Mouse (Mus musculus) forebrain, embryonic 13.5 days (tissue): ENCODE measurements around the gene Vmn2r38. TPM values are rescaled to one million over a fixed set of nuclear protein-coding genes. Genes with fewer than 3 reads are reported as not detected.
"Not testable (repeated sequence)": the region's sequence is repeated elsewhere in the genome, so short reads cannot be mapped to it uniquely, and the experiment has no call there.

Experiments used
- ATAC-seq: fragments of 200-750 bp; cut with Nextera tagmentation; 2 replicates; pipeline ENCODE4 v1.8.0; 2017
- H3K27ac ChIP-seq: fragments of 300-500 bp; sonication (generic); 2 replicates; pipeline ENCODE4 v1.5.1; 2015; ENCODE audit warnings: inconsistent platforms, mild to moderate bottlenecking, moderate library complexity
- H3K27me3 ChIP-seq: fragments of 300-500 bp; sonication (generic); 2 replicates; pipeline ENCODE4 v1.6.1; 2015; ENCODE audit warnings: mild to moderate bottlenecking, inconsistent platforms
- H3K36me3 ChIP-seq: fragments of 300-500 bp; sonication (generic); 2 replicates; pipeline ENCODE4 v1.6.1; 2015; ENCODE audit warnings: mild to moderate bottlenecking, inconsistent platforms; ENCODE audit not compliant: poor library complexity, severe bottlenecking
- H3K4me1 ChIP-seq: fragments of 300-500 bp; sonication (generic); 2 replicates; pipeline ENCODE4 v1.6.1; 2015; ENCODE audit warnings: inconsistent platforms
- H3K4me2 ChIP-seq: fragments of 300-500 bp; sonication (generic); 2 replicates; pipeline ENCODE4 v1.6.1; 2015; ENCODE audit warnings: inconsistent platforms, mild to moderate bottlenecking, moderate library complexity
- H3K4me3 ChIP-seq: fragments of 300-500 bp; sonication (generic); 2 replicates; pipeline ENCODE4 v1.5.1; 2015; ENCODE audit warnings: mild to moderate bottlenecking, inconsistent platforms
- H3K9ac ChIP-seq: fragments of 300-500 bp; sonication (generic); 2 replicates; pipeline ENCODE4 v1.6.1; 2015; ENCODE audit warnings: mild to moderate bottlenecking, inconsistent platforms
- H3K9me3 ChIP-seq: fragments of 300-500 bp; sonication (generic); replicated peaks from 2 replicates; pipeline ENCODE4 v1.6.1; 2016; ENCODE audit warnings: inconsistent platforms
- WGBS: fragments of 180-500 bp; shearing (Covaris S2); methylation state at CpG from one replicate; pipeline ENCODE4 v1.1.7; 2015; 5-methylcytosine and 5-hydroxymethylcytosine counted together
- polyA plus RNA-seq: library from polyadenylated mRNA; unstranded; fragments of >200 nt; fragmentation: Nextera tagmentation; extraction: Ambion mirVana; gene quantifications from 2 replicates; pipeline ENCODE4 v1.2.1, GENCODE M21; 2015

The Vmn2r38 gene
- polyA plus RNA-seq, result not detected in 2 replicates

DNA sequence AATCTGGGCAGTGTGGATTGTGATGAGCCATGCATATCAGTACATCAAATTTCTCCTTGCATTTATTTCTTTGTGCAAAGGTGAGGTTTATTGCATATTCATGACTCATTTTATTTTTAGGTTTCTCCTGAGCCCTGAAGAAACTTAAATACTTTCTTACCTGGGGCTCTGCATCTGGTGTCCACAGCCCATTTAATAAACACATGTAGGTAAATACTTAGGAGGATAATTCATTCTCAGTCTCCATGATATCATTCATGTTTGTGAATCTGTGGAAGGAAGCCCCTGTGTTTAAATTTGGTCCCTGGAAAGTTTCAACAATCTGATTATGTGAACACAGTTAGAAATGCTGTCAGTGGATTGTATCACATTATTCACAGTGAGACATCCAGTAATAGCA lies at the start of gene Vmn2r38:
Gene Vmn2r38 (minus strand): TSS at position 101 of the 400 bp plus-strand sequence.
- not testable (repeated sequence) for ATAC-seq, H3K9me3 ChIP-seq, H3K27ac ChIP-seq, H3K4me2 ChIP-seq, H3K4me1 ChIP-seq, H3K4me3 ChIP-seq, H3K9ac ChIP-seq, H3K27me3 ChIP-seq, H3K36me3 ChIP-seq

DNA sequence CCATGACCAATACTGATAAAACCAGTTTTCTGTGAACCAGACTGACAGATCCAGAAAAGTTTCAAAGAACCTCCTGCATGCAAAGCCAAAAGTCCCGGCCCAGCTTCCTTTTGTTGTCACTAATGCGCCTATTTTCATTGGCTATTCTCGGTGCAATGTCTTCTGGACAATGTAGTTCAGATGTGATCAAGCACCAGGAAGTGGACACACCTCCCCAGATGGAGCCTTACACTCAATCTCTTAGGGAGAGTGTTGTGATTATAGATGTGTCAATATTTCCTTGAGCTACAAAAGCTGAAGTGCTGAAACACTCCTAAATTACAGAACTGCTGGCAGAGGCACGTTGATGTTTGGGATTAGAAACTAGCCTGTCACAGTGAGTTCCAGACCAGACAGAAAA lies 32.3 kb downstream of the Vmn2r38 start:
- not testable (repeated sequence) for H3K4me1 ChIP-seq, H3K36me3 ChIP-seq, H3K4me2 ChIP-seq, H3K27me3 ChIP-seq, H3K9me3 ChIP-seq, ATAC-seq, H3K4me3 ChIP-seq, H3K27ac ChIP-seq, H3K9ac ChIP-seq
- 79% methylated on average over 4 of the region's 4 CpGs for WGBS

DNA sequence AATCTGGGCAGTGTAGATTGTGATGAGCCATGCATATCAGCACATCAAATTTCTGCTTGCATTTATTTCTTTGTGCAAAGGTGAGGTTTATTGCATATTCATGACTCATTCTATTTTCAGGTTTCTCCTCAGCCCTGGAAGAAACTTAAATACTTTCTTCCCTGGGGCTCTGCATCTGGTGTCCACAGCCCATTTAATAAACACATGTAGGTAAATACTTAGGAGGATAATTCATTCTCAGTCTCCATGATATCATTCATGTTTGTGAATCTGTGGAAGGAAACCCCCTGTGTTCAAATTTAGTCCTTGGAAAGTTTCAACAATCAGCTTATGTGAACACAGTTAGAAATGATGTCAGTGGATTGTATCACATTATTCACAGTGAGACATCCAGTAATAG lies 67.0 kb downstream of the Vmn2r38 start, which contains the start of gene Vmn2r39:
Gene Vmn2r39 (minus strand): TSS at position 101 of the 400 bp plus-strand sequence.
- not testable (repeated sequence) for H3K9me3 ChIP-seq, ATAC-seq, H3K4me3 ChIP-seq, H3K4me2 ChIP-seq, H3K27ac ChIP-seq, H3K4me1 ChIP-seq, H3K27me3 ChIP-seq, H3K36me3 ChIP-seq, H3K9ac ChIP-seq

Other genes starting within 250 kb of the Vmn2r38 start
- gene Vmn2r40, start 166.4 kb downstream of the Vmn2r38 start, polyA plus RNA-seq, result not detected in 2 replicates
- gene Vmn2r39, start 67.1 kb downstream of the Vmn2r38 start, polyA plus RNA-seq, result not detected in 2 replicates
- gene Vmn2r37, start 125.8 kb upstream of the Vmn2r38 start, polyA plus RNA-seq, result not detected in 2 replicates